Mouse (Mus musculus): ENCODE data around the gene Scube2.

DNA sequence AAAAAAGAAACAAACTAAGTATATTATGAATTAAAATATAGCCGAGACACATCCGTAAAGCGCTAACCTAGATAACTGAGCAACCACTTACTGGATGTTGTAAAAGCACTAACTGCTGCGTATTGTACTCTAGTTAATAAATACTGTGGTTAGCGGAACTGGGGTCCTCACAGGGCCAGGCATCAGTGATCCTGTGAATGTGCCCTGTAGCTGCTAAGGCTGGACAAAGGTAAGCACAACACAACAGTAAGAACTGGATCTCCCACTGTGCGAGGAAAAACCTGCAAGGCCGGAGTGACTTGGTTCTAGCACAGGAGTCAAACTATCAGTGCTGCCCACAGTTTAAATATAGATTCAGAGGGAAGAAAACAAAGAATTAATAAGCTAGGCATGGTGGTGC, 5.3 kb downstream of the Scube2 start:
- TF ChIP-seq CTCF (IDR thresholded peaks at IDR 0.05) (no peak), EP300 (IDR thresholded peaks at IDR 0.05) (no peak)

Measured in lung, postnatal 0 days (tissue).